Mouse (Mus musculus) heart, embryonic 12.5 days (tissue): ENCODE measurements around the gene Tsnax. TPM values are rescaled to one million over a fixed set of nuclear protein-coding genes. Genes with fewer than 3 reads are reported as not detected.

Experiments
- ATAC-seq: fragments of 200-750 bp; cut with Nextera tagmentation; 2 replicates; pipeline ENCODE4 v1.8.0; 2017; ENCODE audit warnings: moderate TSS enrichment, moderate library complexity; ENCODE audit not compliant: insufficient number of reproducible peaks, low FRiP score
- H3K27ac ChIP-seq: fragments of 300-500 bp; sonication (generic); 2 replicates; pipeline ENCODE4 v1.5.1; 2016; ENCODE audit warnings: mild to moderate bottlenecking, moderate library complexity; ENCODE audit not compliant: poor library complexity, severe bottlenecking
- H3K27me3 ChIP-seq: fragments of 300-500 bp; sonication (generic); replicated peaks from 2 replicates; pipeline ENCODE4 v1.6.1; 2016; ENCODE audit warnings: mild to moderate bottlenecking, moderate library complexity
- H3K36me3 ChIP-seq: fragments of 300-500 bp; sonication (generic); 2 replicates; pipeline ENCODE4 v1.6.1; 2016; ENCODE audit warnings: mild to moderate bottlenecking, moderate library complexity
- H3K4me1 ChIP-seq: fragments of 300-500 bp; sonication (generic); replicated peaks from 2 replicates; pipeline ENCODE4 v1.6.1; 2016; ENCODE audit warnings: mild to moderate bottlenecking
- H3K4me2 ChIP-seq: fragments of 300-500 bp; sonication (generic); 2 replicates; pipeline ENCODE4 v1.6.1; 2016; ENCODE audit warnings: mild to moderate bottlenecking, moderate library complexity
- H3K4me3 ChIP-seq: fragments of 300-500 bp; sonication (generic); 2 replicates; pipeline ENCODE4 v1.5.1; 2016; ENCODE audit warnings: mild to moderate bottlenecking
- H3K9ac ChIP-seq: fragments of 300-500 bp; sonication (generic); 2 replicates; pipeline ENCODE4 v1.6.1; 2016; ENCODE audit warnings: mild to moderate bottlenecking, moderate library complexity
- H3K9me3 ChIP-seq: fragments of 300-500 bp; sonication (generic); replicated peaks from 2 replicates; pipeline ENCODE4 v1.6.1; 2016; ENCODE audit warnings: mild to moderate bottlenecking, moderate library complexity
- WGBS: fragments of 180-500 bp; shearing (Covaris S2); methylation state at CpG from one replicate; pipeline ENCODE4 v1.1.7; 2016; 5-methylcytosine and 5-hydroxymethylcytosine counted together
- polyA plus RNA-seq: library from polyadenylated mRNA; unstranded; fragments of >200 nt; fragmentation: Nextera tagmentation; extraction: Ambion mirVana; gene quantifications from 2 replicates; pipeline ENCODE4 v1.2.1, GENCODE M21; 2016

The Tsnax gene
- polyA plus RNA-seq, 1 experiment from 2014 or later = 91.8 TPM

- H3K4me2 ChIP-seq = no peak overlapping the region
- H3K4me1 ChIP-seq = peaks cover 16% of the 10 kb centered on the region
- no peak overlapping the region for H3K9ac ChIP-seq
- no peak for ATAC-seq
- H3K27ac ChIP-seq = no peak overlapping the region
- no peak overlapping the region for H3K4me3 ChIP-seq
- H3K36me3 ChIP-seq = peaks cover 31% of the 10 kb centered on the region
- 55% methylated on average over 2 of the region's 2 CpGs for WGBS
- H3K9me3 ChIP-seq = no peaks in the 10 kb centered on the region
- H3K27me3 ChIP-seq = no peaks in the 10 kb centered on the region
These were observed 28.7 kb downstream of the Tsnax start for GRCm38 (mm10) chr8:125041496-125041895.

- no peaks in the 10 kb centered on the region for H3K9me3 ChIP-seq
- H3K4me3 ChIP-seq = no peak overlapping the region
- no peak overlapping the region for H3K27ac ChIP-seq
- peaks cover 10% of the 10 kb centered on the region; the same call in 1 of the 2 replicates for H3K4me1 ChIP-seq
- H3K9ac ChIP-seq = no peak overlapping the region
- ATAC-seq = no peak
- H3K4me2 ChIP-seq = no peak overlapping the region
- WGBS = 86% methylated on average over 7 of the region's 7 CpGs
- no peaks in the 10 kb centered on the region for H3K27me3 ChIP-seq
- peaks cover 22% of the 10 kb centered on the region for H3K36me3 ChIP-seq
These were observed 30.6 kb downstream of the Tsnax start for GRCm38 (mm10) chr8:125043394-125043793.

- Histone ChIP-seq H3K9ac (no peak overlapping the region), H3K36me3 (peaks cover 18% of the 10 kb centered on the region), H3K9me3 (no peaks in the 10 kb centered on the region), H3K27me3 (no peaks in the 10 kb centered on the region), H3K4me1 (peaks cover 15% of the 10 kb centered on the region), H3K4me3 (no peak overlapping the region), H3K27ac (no peak overlapping the region), H3K4me2 (no peak overlapping the region)
- ATAC-seq = no peak
- 34% methylated on average over 9 of the region's 9 CpGs for WGBS
These were observed 31.1 kb downstream of the Tsnax start for GRCm38 (mm10) chr8:125043935-125044334.

GRCm38 (mm10) chr8:125045760-125046159, 33.0 kb downstream of the Tsnax start:
- no peaks in the 10 kb centered on the region for H3K9me3 ChIP-seq
- H3K9ac ChIP-seq = no peak overlapping the region
- peaks cover 14% of the 10 kb centered on the region for H3K4me1 ChIP-seq
- 90% methylated on average over 1 of the region's 1 CpGs for WGBS
- H3K27me3 ChIP-seq = no peaks in the 10 kb centered on the region
- no peak overlapping the region for H3K27ac ChIP-seq
- no peak for ATAC-seq
- no peak overlapping the region for H3K4me2 ChIP-seq
- H3K36me3 ChIP-seq = peaks cover under 1% of the 10 kb centered on the region; the same call in 1 of the 2 replicates
- H3K4me3 ChIP-seq = no peak overlapping the region

- Histone ChIP-seq H3K27me3 (0 out of 2 replicates have a peak, but pooled peaks cover 6% of the 10 kb centered on the region), H3K4me3 (no peak overlapping the region), H3K9ac (0 out of 2 replicates have a peak overlapping the region, but pooled peaks have one; percentile 10), H3K9me3 (no peaks in the 10 kb centered on the region), H3K27ac (no peak overlapping the region), H3K4me2 (no peak overlapping the region), H3K36me3 (no peaks in the 10 kb centered on the region), H3K4me1 (peaks cover 14% of the 10 kb centered on the region)
- 55% methylated on average over 5 of the region's 5 CpGs for WGBS
- ATAC-seq = no peak
These were observed 36.4 kb downstream of the Tsnax start for GRCm38 (mm10) chr8:125049051-125049750.

- H3K4me1 ChIP-seq = peaks cover 18% of the 10 kb centered on the region
- 77% methylated on average over 6 of the region's 6 CpGs for WGBS
- H3K36me3 ChIP-seq = no peaks in the 10 kb centered on the region
- H3K27me3 ChIP-seq = peaks cover 6% of the 10 kb centered on the region; the same call in 1 of the 2 replicates
- H3K9me3 ChIP-seq = no peaks in the 10 kb centered on the region
- H3K4me3 ChIP-seq = no peak overlapping the region
- no peak overlapping the region for H3K4me2 ChIP-seq
- no peak overlapping the region for H3K9ac ChIP-seq
- no peak overlapping the region for H3K27ac ChIP-seq
- ATAC-seq = no peak
These were observed 37.0 kb downstream of the Tsnax start for GRCm38 (mm10) chr8:125049826-125050225.

GRCm38 (mm10) chr8:125052026-125052425, 39.2 kb downstream of the Tsnax start:
- 44% methylated on average over 2 of the region's 2 CpGs for WGBS
- peaks cover 13% of the 10 kb centered on the region for H3K27me3 ChIP-seq
- no peak overlapping the region for H3K27ac ChIP-seq
- no peaks in the 10 kb centered on the region for H3K36me3 ChIP-seq
- no peak for ATAC-seq
- no peaks in the 10 kb centered on the region for H3K9me3 ChIP-seq
- H3K4me2 ChIP-seq = no peak overlapping the region
- H3K9ac ChIP-seq = no peak overlapping the region
- H3K4me1 ChIP-seq = peaks cover 20% of the 10 kb centered on the region
- no peak overlapping the region for H3K4me3 ChIP-seq

GRCm38 (mm10) chr8:125053505-125054435, 41.0 kb downstream of the Tsnax start, which contains the start of gene Disc1:
Gene Disc1, plus strand, starts transcription at chr8:125054195.
- peaks cover 13% of the 10 kb centered on the region for H3K27me3 ChIP-seq
- WGBS = 1% methylated on average over 51 of the region's 65 CpGs
- H3K27ac ChIP-seq = peak within 1 kb of the TSS; percentile 54; the same call in 1 of the 2 replicates
- H3K9ac ChIP-seq = peak within 1 kb of the TSS; percentile 94
- H3K4me2 ChIP-seq = peak within 1 kb of the TSS; percentile 95
- H3K4me3 ChIP-seq = peak within 1 kb of the TSS; percentile 81
- H3K9me3 ChIP-seq = no peaks in the 10 kb centered on the region
- H3K36me3 ChIP-seq = no peaks in the 10 kb centered on the region
- peak; percentile 60 for ATAC-seq
- peaks cover 16% of the 10 kb centered on the region for H3K4me1 ChIP-seq

GRCm38 (mm10) chr8:125054436-125054810, 41.6 kb downstream of the Tsnax start:
- Histone ChIP-seq H3K9ac (peak overlapping the region; percentile 94), H3K27ac (peak overlapping the region; percentile 54; the same call in 1 of the 2 replicates), H3K4me1 (peaks cover 13% of the 10 kb centered on the region; the same call in 1 of the 2 replicates), H3K9me3 (no peaks in the 10 kb centered on the region), H3K4me2 (peak overlapping the region; percentile 95), H3K4me3 (peak overlapping the region; percentile 81), H3K27me3 (peaks cover 13% of the 10 kb centered on the region), H3K36me3 (no peaks in the 10 kb centered on the region)
- ATAC-seq = peak; percentile 57; the same call in 1 of the 2 replicates
- WGBS = under 1% methylated on average over 38 of the region's 38 CpGs

GRCm38 (mm10) chr8:125060904-125061303, 48.1 kb downstream of the Tsnax start:
- Histone ChIP-seq H3K9me3 (no peaks in the 10 kb centered on the region), H3K4me2 (no peak overlapping the region), H3K27me3 (no peaks in the 10 kb centered on the region), H3K9ac (no peak overlapping the region), H3K4me3 (no peak overlapping the region), H3K4me1 (no peaks in the 10 kb centered on the region), H3K27ac (no peak overlapping the region), H3K36me3 (no peaks in the 10 kb centered on the region)
- 80% methylated on average over 8 of the region's 8 CpGs for WGBS
- no peak for ATAC-seq

- no peak for ATAC-seq
- WGBS = 47% methylated on average over 6 of the region's 6 CpGs
- Histone ChIP-seq H3K4me3 (no peak overlapping the region), H3K4me1 (peaks cover 17% of the 10 kb centered on the region; the same call in 1 of the 2 replicates), H3K36me3 (no peaks in the 10 kb centered on the region), H3K4me2 (no peak overlapping the region), H3K9me3 (no peaks in the 10 kb centered on the region; the same call in 1 of the 2 replicates), H3K9ac (no peak overlapping the region), H3K27ac (no peak overlapping the region), H3K27me3 (no peaks in the 10 kb centered on the region)
These were observed 52.8 kb downstream of the Tsnax start for GRCm38 (mm10) chr8:125065596-125065995.
